Mouse (Mus musculus) T-cell, adult 2 months (primary cell): Measurements from ENCODE around the gene Itpa.
"Not testable (repeated sequence)": the region's sequence is repeated elsewhere in the genome, so short reads cannot be mapped to it uniquely, and the experiment has no call there.

Experiments
- DNase-seq: peaks from one replicate; pipeline ENCODE4 v3.0.0; 2022; ENCODE audit warnings: low spot score

Itpa gene

DNA sequence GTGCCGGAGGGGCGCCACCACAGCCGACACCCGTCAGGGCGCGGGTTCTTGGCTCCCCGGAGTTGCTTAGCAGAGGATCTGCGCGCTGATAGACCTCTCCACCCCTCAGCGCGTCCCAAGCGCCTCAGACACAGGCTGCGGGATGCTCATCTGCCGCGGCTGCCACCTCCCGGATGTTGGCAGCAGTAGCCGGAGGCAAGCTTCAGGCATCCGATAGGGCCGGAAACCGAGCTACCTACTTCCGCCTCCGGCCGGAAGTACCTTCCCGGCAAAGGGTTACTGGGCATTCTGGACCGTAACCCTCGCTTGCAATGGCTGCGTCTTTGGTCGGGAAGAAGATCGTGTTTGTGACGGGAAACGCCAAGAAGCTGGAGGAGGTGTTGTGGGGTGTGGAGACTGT is at the start of gene Itpa:
Itpa (plus strand) TSS at position 52 of the 400 bp plus-strand sequence.
- peak; percentile 88 for DNase-seq

DNA sequence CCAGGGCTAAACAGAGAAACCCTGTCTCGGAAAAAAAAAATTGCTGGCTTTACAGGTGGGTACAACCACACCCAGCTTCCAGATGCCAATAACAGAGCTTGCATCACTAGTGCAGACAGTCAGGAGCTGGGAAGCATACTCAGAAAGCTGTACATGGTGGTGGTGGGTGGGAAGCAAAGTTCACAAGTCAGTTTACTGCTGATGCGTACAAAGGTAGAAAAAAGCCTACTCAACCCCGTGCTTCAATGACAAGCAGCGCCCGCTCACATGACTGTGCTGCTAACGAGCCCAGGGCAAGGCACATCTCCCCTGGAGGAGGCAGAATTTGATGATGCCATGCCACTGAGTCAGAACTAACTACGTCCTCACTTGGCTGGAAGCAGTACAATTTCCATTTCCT is 48.4 kb upstream of the Itpa start:
- DNase-seq = no peak

DNA sequence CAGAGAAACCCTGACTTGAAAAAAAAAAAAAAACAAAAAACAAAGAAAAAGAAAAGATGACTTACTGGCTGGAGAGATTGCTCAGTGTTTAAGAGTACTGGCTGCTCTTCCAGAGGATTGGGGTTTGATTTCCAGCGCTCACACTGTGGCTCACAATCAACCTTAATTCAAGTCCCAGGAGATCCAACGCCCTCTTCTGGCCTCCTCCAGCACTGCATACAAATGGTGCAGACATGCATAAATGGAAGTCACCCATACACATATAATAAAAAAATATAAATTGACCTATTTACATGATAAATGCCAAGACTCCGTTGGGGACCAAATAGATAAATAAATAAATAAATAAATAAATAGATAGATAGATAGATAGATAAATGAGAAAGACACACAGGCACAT is 39.0 kb upstream of the Itpa start:
- peak; percentile 24 for DNase-seq

DNA sequence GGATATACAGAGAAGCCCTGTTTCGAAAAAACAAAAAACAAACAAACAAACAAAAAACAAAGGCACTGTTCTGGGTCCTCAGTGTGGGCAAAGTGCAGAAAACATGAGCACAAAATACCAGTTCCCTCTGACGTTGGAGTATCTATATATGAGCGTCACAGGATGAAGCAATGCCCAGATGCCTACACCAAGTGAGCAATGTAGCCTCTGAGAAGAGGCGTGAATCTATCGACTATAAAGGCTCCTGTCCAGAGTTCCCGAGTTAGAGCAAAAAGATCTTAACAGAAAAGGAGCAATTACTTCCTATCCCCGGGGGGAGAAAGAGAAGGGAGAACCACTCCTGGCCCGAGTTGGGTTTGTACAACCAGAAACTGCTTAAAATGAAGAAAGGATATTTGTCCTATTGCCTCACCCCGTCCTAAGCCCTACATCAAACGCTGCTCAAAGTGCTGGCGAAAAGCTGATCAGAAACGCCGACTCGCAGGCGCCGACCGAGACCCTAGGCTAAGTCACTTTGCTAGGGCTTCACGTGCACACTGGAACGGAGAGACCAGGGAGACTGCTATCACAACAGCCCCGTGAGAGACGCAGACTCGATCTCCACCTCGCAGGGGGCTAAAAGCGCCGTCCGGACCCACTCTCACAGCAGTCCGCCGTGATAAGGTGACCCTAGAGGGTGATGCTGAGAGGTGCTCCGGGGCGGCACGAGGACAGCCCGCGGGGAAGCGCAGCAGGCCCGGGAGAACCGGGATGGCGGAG is 38.2 kb upstream of the Itpa start:
- DNase-seq = peak; percentile 45

DNA sequence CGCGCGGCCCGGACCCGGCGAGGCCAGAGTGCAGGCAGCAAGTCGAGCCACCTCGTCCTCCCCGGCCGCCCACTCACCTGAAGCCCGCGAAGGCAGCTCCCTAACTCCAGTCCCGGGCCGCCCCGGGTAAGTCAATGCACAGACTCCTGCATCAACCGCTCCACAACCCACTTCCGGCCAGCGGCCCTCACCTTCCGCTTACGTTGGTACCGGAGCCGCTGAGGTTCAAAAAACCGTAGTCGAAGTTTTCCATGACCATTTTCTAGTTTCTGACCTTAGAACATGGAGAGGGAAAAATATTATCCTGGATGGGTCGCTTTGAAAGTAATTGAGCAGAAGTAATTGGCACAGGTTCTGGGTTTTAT is 37.6 kb upstream of the Itpa start, which contains the start of the genes Fastkd5 and Ubox5:
Fastkd5 (minus strand) TSS at position 189 of the 365 bp plus-strand sequence.
Ubox5 (minus strand) TSS at position 200 of the 365 bp plus-strand sequence.
- peak; percentile 82 for DNase-seq

DNA sequence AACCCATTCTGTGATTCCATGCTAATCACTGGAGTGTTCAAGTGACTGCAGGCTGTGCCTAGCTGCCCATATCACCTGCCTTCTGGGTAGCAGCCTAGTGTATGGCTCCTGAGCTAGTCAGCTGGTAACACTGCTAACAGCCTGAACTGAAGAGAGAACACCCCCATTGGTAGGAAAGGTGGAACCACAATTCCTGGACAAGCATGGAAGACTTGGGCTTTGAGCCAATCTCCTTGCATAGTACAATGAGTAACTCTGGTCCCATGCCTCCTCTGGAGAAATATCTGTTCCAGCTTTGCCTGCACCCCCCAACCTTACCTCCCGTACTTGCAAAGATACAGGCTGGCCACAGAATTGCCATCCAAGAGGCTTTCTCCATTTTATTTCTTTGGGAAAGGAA is 35.0 kb upstream of the Itpa start:
- DNase-seq = no peak

DNA sequence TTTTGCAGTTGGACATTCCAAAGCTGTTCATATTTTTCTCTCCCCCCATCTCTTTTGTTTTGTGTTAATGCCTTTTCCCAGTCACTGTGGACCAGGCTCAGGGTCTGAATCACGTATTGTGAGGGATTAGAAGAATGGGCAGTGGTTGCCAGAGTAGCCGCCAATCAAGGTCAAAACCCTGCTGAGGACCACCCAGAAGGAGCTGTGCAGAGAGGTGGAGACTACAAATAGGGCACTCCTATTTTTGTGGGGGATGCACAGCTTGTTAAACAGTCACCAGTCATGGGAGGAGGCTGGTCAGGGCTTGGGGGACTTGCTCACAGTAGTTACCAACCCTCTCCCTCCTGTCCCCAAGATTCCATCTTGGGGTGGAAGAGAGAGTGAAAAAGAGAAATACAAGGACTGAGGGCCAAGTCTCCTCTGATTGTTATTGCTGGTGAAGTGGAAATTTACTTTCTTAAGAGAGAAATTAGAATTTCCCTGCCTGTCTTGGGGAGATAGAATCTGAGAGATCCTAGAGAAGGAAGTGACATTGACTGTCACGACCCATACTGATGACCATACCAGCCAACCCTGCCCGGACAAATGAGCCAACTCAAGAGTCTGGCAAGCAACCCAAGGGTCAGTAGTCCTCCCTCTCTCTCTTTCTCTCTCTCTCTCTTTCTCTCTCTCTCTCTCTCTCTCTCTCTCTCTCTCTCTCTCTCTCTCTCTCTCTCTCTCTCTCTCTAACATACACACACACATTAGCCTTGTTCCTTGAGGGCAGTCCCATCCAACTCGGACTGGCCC is 34.3 kb upstream of the Itpa start:
- DNase-seq = no peak

DNA sequence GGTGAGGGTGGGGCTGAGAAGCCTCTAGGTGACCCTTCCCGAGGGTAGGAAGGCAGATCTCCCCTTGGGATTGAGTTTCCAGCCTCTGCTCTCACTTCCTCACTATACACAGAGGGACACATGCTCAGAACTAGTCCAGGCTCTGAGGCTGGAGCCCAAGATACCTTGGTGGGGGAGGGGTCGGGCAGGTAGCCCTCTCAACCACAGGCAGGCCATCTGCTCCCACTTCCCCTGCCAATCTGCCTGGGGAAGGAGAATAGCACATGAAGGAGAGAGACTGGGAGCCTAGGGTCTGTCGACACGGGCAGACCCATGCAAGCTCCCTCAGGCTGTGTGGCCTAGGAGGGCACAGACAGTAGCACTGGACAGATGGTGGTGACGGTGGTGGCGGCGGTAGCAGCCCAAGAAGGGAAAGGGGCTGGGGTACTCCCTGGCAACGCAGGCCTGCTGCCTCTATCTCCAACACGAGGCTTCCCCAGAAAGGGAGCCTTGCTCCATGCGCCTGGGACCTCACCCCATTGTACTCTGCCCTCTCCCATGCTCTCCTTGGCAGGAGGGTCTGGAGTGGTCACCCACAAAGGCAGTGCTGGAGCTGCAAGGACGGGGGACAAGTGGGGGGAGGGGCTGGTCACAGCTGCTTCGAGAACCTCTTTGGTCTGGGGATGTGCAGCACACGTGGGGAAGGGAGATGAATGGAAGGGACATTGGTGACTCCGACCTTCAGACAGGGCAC is 33.2 kb upstream of the Itpa start:
- no peak for DNase-seq

DNA sequence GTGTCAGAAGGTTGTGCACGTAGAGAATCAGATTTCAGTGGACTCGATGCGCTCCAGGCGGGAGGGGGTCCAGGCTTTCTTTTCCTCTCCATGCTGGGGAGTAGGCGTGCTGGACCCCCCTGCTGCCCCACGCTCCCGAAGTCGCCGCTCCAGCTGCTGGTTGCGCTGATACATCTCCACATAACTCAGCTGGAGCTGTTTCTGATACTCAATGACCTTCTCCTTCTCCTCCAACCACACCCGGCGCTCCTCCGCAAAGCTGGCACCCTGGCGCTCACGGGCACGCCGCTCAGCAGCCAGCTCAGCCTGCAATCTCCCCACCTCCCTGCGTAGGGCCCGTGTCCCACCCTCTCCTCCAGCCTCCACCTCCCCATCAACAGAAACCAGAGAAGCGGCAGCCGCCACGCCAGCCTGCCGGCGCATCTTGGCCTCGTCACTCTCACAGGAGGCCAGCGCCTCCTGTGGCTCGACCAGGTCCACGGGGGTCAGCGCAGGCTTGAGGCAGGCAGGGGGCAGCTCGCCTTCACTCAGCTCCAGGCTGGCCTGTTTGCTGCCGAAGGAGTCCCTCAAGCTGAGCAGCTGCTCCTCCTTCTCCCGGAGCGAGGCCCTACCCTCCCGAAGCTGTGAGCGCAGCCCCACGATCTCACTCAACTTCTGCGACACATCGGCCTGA is 32.5 kb upstream of the Itpa start:
- peak; percentile 23 for DNase-seq

DNA sequence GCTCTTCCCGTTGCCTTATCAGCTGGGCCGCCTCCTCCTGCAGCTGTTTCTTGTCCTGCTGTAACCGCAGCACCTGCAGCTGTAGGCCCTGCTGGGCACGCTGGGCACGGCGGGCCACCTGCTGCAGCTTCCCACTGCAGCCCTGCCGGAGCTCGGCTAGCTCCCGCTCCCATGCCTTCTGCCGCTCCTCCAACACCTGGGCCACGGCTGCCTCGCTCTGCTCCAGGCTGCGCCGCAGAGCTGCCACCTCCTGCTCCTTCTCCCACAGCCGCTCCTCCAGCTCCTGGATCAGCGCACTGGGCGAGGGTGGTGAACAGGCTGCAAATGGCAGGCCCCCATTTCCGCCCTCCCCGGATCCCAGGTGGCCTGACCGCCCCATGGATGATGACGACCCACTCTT is 31.6 kb upstream of the Itpa start:
- DNase-seq = peak; percentile 15

DNA sequence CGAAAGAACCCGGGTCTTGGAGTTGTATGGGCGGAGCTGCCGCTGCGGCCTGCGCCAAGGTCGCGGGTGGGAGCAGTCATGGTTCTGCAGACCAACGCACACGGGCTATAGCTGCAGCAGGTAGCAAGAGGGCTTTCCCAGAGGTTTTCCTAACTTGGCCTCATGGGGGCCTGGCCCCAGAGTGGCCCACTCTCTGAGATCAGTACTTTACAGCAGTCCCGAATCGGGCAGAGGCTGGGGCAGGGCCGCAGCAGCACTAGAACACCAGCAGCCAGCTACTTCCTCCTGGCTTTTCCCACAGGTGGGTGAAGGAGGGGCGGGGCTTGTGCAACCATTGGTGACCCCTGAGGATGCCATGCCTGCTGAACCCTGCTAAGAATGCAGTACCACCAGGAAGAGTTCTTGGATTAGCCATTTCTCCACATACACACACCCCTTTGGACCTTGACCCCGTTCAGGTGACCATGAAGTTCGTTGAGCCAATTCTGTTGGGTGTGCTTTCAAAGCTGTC is 29.3 kb upstream of the Itpa start:
- no peak for DNase-seq

DNA sequence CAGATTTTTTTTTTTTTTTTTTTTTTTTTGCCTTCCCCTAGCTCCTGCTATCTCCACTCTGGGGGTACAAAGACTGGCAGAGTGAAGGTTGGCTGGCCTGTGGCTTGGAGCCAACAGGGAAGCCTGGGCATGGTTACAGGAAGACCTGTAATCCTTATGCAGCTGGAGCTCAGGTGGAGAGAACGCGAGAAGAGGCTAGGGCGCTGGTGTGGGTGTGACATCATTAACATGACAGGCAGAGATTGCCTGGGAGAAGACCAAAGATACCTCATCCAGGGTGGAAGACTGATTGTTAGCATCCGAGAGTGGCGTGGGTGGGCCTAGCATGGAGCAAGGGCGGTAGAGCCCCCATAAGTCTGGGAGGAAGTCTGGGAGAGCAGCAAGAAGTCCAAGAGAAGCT is 28.1 kb upstream of the Itpa start:
- no peak for DNase-seq

DNA sequence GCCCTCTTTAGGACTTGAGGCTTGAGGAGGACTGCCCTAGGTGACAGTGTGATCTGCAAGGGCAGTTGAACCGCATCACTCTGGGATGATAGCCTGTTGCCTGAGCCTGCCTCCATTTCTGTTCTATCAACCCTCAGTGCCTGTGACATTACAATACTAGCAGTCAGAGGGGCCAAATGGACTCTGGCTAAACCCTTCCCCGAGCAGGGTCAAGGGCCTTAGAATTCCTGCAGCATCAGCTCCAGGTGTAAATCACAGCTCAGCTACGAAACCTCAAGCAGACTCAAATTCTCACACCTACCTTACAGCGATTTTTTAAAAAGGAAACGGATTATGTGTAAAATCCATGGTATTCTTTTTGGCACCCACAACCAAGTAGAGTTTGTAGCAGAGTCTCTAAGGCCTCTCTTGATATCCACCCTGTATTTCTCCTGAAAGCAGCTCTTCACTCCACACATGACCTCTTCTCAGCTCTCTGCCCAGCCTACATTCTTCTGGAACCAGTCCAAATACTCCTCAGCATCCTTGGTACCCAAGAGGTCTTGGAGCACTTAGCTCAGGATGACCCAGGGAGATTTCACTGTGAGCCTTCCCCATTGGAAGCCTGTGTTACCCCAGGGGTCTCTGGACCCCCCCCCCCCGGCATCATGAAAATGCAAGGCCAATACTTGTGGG is 25.9 kb upstream of the Itpa start:
- no peak for DNase-seq

DNA sequence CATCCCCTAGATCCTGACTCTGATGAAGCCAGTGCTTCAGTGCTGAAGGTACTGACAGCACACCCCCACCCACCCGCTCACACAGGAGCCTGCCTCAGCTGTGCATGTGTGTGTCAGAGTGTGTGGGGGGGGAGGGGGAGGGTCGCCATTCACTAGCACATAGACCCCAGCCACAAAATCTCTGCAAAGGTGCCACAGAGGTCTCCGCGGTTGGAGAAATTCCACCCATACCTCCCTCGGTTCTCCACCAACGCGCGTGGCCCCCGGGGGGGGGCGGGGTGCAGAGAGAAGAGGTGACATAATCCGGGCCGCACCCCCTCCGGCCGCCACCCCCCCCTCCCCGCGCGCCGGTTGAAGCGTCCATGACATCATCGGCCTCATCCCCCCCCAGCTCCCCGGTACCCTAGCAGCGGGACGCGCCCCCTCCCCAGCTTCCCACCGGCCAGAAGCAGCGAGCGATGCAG is 25.2 kb upstream of the Itpa start:
- DNase-seq = no peak

DNA sequence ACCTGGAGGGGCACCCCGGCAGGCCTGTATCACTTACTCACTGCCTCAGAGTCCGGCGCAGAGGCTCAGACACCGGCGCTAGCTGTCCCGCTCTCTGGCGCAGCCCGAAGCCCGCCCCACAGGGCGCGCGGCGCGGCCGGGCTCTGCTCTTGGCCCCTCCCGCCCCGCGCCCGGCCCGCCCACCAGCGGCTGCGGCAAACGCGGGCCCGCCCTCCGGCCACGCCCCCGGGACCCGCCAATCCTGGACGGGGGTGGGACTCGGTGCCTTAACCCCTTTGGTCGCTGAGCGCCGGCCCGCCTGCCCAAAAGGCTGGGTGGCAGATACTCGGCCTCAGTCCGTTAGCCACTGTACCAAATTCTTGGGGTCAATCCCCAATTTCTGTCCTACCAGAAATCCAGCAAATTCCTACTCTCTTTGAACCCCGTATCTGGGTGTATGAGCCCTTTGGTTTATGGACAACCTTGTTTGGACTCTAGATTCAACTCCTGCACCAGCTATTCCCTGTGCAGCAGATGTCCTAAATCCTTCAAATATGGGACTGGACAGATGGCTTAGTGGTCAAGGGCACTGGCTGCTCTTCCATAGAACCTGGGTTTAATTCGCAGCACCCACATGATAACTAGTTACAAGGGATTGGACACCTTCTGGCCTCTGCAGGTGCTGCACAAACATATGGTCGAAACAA is 24.6 kb upstream of the Itpa start, which contains the start of gene Lzts3:
Lzts3 (minus strand) TSS at position 120 of the 686 bp plus-strand sequence.
- peak; percentile 83 for DNase-seq

DNA sequence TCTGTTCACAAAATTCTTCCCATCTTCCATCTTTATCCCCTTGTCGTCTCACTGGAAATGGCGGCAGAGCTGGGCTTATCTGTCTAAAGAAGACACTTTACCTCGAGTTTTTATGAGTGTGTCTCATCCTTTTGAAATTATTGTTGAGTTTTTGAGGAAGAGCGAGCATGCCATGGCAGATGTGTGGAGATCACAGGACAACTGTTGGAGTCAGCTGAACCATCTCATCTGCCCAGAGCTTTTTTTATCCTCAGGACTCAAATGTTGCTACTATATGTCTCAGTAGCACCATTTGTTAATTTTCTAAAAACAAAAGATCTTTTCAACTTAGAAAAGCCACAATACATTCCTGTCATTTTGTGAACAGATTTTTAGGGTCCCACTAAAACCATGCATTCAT is 22.2 kb upstream of the Itpa start:
- DNase-seq = no peak

DNA sequence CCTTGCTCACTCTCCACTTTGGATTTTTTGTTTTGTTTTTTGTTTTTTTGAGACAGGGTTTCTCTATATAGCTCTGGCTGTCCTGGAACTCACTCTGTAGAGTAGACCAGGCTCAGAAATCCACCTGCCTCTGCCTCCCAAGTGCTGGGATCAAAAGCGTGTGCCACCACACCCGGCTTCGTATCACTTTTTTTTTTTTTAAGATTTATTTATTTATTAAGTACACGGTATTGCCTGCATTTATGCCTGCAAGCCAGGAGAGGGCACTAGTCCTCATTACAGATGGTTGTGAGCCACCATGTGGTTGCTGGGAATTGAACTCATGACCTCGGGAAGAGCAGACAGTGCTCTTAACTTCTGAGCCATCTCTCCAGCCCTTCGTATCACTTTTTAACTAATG is 18.4 kb upstream of the Itpa start:
- not testable (repeated sequence) for DNase-seq

DNA sequence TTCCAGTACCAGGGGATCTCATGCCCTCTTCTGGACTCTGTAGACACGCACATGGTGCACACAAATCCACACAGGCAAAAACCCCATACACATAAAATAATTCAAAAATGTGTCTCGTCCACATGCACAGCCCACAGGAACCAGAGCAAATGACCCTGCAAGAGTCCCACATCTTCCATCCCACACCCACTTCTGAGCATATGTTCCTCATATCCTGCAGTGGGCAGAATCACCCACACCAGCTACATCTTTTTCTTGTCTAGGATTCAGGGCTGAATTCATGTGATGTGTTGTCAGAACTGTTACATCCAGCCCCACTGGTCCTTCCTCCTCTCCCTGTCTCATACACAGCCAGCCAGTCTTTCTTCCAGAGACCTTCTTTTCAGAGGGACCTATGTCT is 14.1 kb upstream of the Itpa start:
- no peak for DNase-seq

DNA sequence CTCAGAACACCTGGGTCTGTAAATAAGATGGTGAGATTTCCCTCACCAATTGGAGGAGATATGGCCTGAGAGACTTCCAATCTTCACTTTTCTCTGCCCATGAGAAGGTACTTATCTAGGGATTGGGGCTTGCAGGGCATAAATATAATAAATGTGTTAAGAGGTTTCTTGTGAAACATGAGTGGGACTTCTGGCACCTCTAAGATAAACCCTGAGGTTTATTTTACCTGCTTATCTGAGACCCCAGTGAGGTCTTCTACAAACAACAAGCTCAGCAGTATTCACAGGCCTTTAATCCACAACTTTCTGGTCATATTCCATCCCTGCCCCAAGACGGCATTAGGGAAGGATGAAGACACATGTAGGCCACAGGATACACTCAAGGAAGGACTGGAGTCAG is 13.7 kb upstream of the Itpa start:
- DNase-seq = no peak

DNA sequence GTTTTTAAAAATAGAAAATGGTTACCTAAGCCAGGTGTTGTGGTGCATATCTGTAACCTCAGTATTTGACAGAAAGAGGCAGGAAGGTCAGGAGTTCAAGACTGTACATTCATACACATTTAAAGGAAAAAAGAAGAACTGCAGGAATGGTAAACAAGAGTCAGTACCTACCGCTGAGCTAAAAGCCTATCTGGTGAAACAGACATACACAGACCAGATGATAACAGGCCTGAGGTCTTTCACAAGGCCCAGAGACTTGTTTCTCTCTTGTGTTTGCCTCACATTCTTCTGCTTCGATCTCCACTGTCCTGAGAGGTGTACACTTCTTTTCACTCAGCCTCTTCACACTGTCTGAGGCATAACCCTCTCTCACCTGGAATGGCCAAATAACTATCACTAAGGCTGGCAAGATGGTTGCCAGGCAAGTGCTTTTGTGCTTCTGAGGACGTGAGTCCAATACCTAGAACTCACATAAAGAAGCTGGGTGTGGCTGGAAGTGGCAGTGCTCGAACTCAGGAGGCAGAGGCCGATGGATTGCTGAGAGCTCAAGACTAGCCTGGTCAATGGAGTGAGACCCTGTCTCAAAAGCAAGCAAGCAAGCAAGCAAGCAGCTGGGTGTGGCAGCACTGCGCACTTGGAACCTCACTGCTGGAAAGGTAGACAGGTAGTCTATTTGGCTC is 11.6 kb upstream of the Itpa start:
- DNase-seq = no peak
